Mouse (Mus musculus) kidney, embryonic 16.5 days (tissue): Measurements from ENCODE around the gene March7. TPM values are rescaled to one million over a fixed set of nuclear protein-coding genes. Genes with fewer than 3 reads are reported as not detected.

Experiments used
- ATAC-seq: fragments of 200-750 bp; cut with Nextera tagmentation; 2 replicates; pipeline ENCODE4 v1.8.0; 2017; ENCODE audit warnings: moderate TSS enrichment; ENCODE audit not compliant: low FRiP score, low TSS enrichment
- H3K27ac ChIP-seq: fragments of 300-500 bp; sonication (generic); 2 replicates; pipeline ENCODE4 v1.5.1; 2014; ENCODE audit warnings: low read length
- H3K27me3 ChIP-seq: fragments of 300-500 bp; sonication (generic); 2 replicates; pipeline ENCODE4 v1.6.1; 2014; ENCODE audit warnings: low read length, control low read depth, mixed read lengths; ENCODE audit not compliant: insufficient read depth
- H3K36me3 ChIP-seq: fragments of 300-500 bp; sonication (generic); 2 replicates; pipeline ENCODE4 v1.6.1; 2014; ENCODE audit warnings: low read length, control low read depth, mixed read lengths; ENCODE audit not compliant: insufficient read depth
- H3K4me1 ChIP-seq: fragments of 300-500 bp; sonication (generic); 2 replicates; pipeline ENCODE4 v1.6.1; 2014; ENCODE audit warnings: low read length, control low read depth, mixed read lengths; ENCODE audit not compliant: insufficient read depth
- H3K4me2 ChIP-seq: fragments of 300-500 bp; sonication (generic); replicated peaks from 2 replicates; pipeline ENCODE4 v1.6.1; 2014; ENCODE audit warnings: low read depth, low read length
- H3K4me3 ChIP-seq: fragments of 300-500 bp; sonication (generic); 2 replicates; pipeline ENCODE4 v1.5.1; 2014; ENCODE audit warnings: mild to moderate bottlenecking, low read length
- H3K9ac ChIP-seq: fragments of 300-500 bp; sonication (generic); replicated peaks from 2 replicates; pipeline ENCODE4 v1.6.1; 2014; ENCODE audit warnings: low read length
- H3K9me3 ChIP-seq: fragments of 300-500 bp; sonication (generic); 2 replicates; pipeline ENCODE4 v1.6.1; 2016; ENCODE audit warnings: low read length, control low read depth
- WGBS: fragments of 180-500 bp; shearing (Covaris S2); extraction: QIAGEN DNeasy Blood & Tissue Kit; methylation state at CpG from one replicate; pipeline ENCODE4 v1.1.7; 2014; 5-methylcytosine and 5-hydroxymethylcytosine counted together
- polyA plus RNA-seq: library from polyadenylated mRNA; unstranded; fragments of >200 nt; fragmentation: Nextera tagmentation; extraction: Ambion mirVana; gene quantifications from 2 replicates; pipeline ENCODE4 v1.2.1, GENCODE M21; 2015

Gene March7
- polyA plus RNA-seq = 64.6 and 71.3 TPM in 2 replicates

DNA sequence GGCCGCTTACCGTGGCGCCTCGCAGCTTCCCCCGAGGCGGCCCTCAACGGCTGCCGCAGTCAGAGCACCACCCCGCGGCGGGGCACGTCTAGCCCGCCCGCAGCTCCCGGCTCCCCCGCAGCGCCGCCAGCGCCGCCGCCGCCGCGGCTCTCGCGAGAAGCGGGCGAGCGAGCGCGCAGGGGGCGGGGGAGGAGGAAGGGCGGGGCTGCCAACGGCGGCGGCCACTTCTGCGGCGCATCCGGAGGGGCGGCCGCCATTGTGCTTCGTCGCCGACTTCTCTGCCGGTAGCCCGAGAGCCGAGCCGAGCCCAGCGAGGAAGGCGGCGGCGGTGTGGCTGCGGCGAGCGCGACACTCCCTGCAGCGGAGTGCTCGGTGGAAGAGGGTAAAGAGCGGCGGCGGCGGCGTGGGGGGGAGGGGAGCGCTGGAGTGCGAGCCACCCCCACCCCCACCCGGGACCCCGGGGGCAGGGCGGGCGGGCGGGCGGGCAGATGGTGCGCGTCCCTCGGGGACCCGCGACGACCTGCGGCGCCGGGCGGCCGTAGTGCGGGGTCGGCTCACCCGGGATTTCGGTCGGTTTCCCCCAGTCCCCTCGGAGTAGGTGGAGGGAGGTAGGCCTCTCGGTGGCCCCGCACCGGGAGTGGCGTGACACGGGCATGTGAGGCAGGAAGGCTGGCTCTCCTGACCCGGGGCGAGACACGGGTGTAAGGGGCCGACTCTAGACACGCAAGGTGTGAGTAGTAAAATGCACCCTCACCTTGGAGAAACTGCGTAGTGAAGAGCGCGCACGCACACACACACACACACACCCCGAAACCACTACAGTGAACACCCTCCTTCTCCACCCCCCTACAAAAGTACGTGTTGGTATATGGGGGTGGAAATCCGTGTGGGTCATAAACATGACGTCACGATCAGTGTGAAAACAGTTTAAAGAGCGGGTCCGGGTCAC lies at the start of gene March7, which contains the start of gene Baz2b:
Gene March7, plus strand, starts transcription at position 185 of the 949 bp plus-strand sequence.
Gene Baz2b, minus strand, starts transcription at position 137 of the 949 bp plus-strand sequence.
- H3K4me1 ChIP-seq = peaks cover 27% of the 10 kb centered on the region
- no peaks in the 10 kb centered on the region for H3K9me3 ChIP-seq
- no peaks in the 10 kb centered on the region for H3K27me3 ChIP-seq
- H3K9ac ChIP-seq = peak within 1 kb of the TSS; percentile 99
- ATAC-seq = peak; percentile 94
- H3K27ac ChIP-seq = peak within 1 kb of the TSS; percentile 85
- H3K36me3 ChIP-seq = peaks cover 24% of the 10 kb centered on the region
- peak within 1 kb of the TSS; percentile 96 for H3K4me3 ChIP-seq
- WGBS = under 1% methylated on average over 53 of the region's 109 CpGs
- peak within 1 kb of the TSS; percentile 77 for H3K4me2 ChIP-seq

DNA sequence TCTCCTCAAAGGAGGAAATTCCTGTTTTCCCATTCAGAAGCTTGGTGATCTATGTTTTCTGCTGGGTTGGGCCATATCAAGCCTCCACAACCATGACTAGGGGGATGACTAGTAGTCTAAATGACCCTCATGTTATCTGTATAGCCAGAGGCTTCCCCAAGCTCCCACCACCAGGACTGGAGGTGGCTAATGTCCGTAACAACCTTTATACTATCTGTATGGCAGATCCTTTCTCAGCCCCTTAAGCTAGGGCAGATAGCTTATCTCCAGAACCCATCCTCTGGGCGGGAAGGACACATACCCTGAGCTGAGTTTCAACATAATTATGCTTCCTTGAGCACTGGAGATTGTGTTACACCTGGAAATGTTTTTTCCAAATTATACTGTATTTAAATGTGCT lies 45.9 kb upstream of the March7 start:
- no peak overlapping the region for H3K9ac ChIP-seq
- no peak overlapping the region for H3K4me2 ChIP-seq
- no peak overlapping the region for H3K4me3 ChIP-seq
- H3K4me1 ChIP-seq = no peaks in the 10 kb centered on the region
- no peak overlapping the region for H3K27ac ChIP-seq
- H3K9me3 ChIP-seq = no peaks in the 10 kb centered on the region
- WGBS = 81% methylated on average over 2 of the region's 2 CpGs
- ATAC-seq = no peak
- no peaks in the 10 kb centered on the region for H3K27me3 ChIP-seq
- no peaks in the 10 kb centered on the region for H3K36me3 ChIP-seq

DNA sequence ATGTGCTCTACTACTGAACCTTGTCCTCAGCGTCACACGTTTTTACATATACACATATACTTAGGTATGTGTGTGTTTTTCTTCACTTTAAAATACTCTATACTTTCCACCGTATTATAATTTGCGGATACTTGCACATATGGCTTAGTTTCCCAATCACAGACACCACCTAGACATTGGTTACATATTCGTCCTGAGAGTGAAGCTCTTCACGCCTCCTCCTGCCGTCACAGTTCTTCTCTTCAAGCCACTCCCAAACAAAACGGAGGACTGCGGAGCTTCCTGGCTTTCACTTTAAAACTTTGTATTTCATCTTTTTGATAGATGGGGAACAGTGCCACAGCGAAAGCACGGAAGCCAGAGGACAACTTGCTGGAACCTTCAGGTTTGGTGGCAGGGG lies 44.0 kb upstream of the March7 start:
- Histone ChIP-seq H3K36me3 (no peaks in the 10 kb centered on the region), H3K4me2 (no peak overlapping the region), H3K4me1 (no peaks in the 10 kb centered on the region), H3K4me3 (no peak overlapping the region), H3K9me3 (no peaks in the 10 kb centered on the region), H3K27ac (no peak overlapping the region), H3K27me3 (no peaks in the 10 kb centered on the region), H3K9ac (no peak overlapping the region)
- ATAC-seq = no peak
- WGBS = 94% methylated on average over 11 of the region's 11 CpGs

DNA sequence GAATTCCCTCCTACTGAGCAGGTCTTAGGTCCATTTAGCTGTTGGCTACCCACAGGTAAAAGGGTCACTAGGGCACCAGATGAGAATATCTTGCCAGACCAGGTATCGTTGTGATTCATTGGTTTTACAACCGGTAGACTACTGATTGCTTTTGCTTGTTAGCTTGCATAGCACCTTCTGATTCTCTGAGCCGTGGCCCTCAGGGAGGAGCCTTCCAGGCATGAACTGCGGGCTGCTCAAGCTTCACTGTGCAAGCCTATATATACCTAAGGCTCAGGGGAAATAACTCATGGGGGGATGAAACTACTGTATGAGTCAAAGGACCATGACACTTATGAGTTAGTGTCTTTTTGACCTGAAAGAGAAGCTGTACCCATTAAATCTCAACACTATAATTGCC lies 42.8 kb upstream of the March7 start:
- no peaks in the 10 kb centered on the region for H3K36me3 ChIP-seq
- H3K4me1 ChIP-seq = no peaks in the 10 kb centered on the region
- H3K4me2 ChIP-seq = no peak overlapping the region
- no peak overlapping the region for H3K4me3 ChIP-seq
- no peak overlapping the region for H3K9ac ChIP-seq
- WGBS = 68% methylated on average over 4 of the region's 4 CpGs
- H3K27ac ChIP-seq = no peak overlapping the region
- no peaks in the 10 kb centered on the region for H3K27me3 ChIP-seq
- ATAC-seq = no peak
- H3K9me3 ChIP-seq = no peaks in the 10 kb centered on the region

DNA sequence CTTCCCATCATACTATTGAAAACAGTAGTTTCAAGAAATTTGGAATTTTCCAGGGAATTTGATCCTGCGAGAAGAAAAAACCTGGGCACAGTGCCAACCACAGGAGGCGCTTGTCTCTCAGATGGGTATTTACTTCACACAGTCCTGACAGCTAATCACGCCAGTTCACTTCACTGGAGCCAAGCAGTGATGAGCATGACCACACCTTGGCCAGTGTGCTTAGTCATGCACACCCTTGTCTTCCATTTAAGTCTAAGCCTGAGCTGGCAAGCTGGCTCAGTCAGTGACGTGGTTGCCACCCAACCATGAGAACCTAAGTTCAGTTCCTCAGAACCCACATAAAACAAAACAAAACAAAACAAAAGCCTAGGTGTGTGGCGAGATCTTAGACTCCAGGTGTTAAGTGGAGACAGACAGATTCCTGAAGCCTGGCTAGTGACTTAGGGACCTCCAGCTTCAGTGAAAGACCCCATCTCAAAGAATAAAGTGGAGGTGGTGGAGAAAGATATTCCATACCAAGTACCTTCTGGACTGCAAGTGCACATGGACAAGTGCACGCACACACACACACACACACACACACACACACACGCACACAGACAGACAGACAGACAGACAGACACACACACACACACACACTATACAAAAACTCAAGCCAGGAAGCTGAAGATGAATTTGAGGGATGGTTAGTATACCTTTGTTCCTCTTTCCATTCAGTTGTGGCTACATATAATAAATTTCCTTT lies 37.7 kb upstream of the March7 start:
- H3K9me3 ChIP-seq = 0 out of 2 replicates have a peak, but pooled peaks cover 4% of the 10 kb centered on the region
- H3K4me2 ChIP-seq = no peak overlapping the region
- WGBS = 61% methylated on average over 7 of the region's 7 CpGs
- H3K4me3 ChIP-seq = no peak overlapping the region
- H3K36me3 ChIP-seq = no peaks in the 10 kb centered on the region
- H3K27ac ChIP-seq = no peak overlapping the region
- no peak overlapping the region for H3K9ac ChIP-seq
- H3K4me1 ChIP-seq = no peaks in the 10 kb centered on the region
- no peak for ATAC-seq
- no peaks in the 10 kb centered on the region for H3K27me3 ChIP-seq

DNA sequence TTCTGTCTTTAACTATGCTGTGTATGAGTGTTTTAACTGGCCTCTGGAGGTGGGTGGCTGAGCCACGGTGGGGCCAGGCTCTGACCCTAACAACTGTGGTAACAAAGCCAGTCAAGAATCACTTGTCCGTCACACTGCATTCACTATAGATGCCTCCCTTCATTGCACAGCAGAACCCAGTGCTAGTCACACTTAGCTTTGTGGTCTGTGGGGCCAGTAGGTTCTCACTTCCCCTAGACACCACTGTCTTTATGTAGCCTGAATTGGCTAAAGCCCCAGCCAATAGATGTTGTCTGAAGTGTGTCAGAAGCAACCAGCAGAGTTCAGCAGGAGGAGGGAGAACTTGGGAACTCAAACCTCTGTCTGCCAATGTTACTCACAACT lies 37.2 kb upstream of the March7 start:
- Histone ChIP-seq H3K36me3 (no peaks in the 10 kb centered on the region), H3K4me3 (no peak overlapping the region), H3K27ac (no peak overlapping the region), H3K9me3 (0 out of 2 replicates have a peak, but pooled peaks cover 4% of the 10 kb centered on the region), H3K9ac (no peak overlapping the region), H3K4me1 (no peaks in the 10 kb centered on the region), H3K27me3 (no peaks in the 10 kb centered on the region), H3K4me2 (no peak overlapping the region)
- ATAC-seq = no peak
- WGBS = 62% methylated on average over 2 of the region's 2 CpGs

DNA sequence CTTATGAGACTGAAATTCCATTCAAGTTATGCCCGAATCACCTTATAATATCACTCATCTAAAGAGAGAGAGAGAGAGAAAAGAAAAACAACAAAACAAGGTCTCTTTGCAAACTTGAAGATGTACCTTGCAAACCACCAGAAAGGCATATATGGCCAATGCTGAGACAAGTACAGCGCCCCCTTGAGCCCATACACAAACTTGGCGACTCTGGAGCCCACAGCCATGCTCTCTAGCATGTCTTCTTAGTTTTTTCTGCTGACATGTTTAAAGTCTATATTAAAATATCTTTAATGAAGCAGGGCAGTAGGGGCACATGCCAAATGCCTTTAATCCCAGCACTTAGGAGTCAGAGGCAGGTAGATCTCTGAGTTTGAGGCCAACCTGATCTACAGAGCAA lies 36.5 kb upstream of the March7 start:
- H3K4me3 ChIP-seq = no peak overlapping the region
- H3K9ac ChIP-seq = no peak overlapping the region
- H3K27ac ChIP-seq = no peak overlapping the region
- no peaks in the 10 kb centered on the region for H3K4me1 ChIP-seq
- 66% methylated on average over 3 of the region's 3 CpGs for WGBS
- no peak overlapping the region for H3K4me2 ChIP-seq
- H3K9me3 ChIP-seq = 0 out of 2 replicates have a peak, but pooled peaks cover 4% of the 10 kb centered on the region
- no peaks in the 10 kb centered on the region for H3K36me3 ChIP-seq
- no peaks in the 10 kb centered on the region for H3K27me3 ChIP-seq
- ATAC-seq = no peak

DNA sequence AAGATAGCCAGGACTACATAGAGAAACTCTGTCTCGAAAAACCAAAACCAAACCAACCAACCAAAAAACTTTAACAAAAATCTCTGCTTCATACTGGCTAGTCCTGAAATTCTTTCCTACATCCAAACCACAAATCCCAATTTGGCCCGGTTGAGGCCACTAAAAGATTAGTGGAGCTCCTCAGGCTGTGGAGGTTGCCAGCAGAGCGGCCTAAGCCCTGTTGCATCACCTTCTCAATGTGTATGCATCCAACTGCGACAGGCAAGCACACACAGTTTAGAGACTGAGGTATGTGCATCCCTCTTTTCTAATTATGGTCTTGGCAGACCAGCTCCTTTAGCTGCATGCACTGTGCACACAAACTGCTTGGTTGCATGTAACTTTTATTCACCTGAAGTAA lies 36.1 kb upstream of the March7 start:
- no peak for ATAC-seq
- H3K4me1 ChIP-seq = no peaks in the 10 kb centered on the region
- H3K4me2 ChIP-seq = no peak overlapping the region
- 0 out of 2 replicates have a peak, but pooled peaks cover 4% of the 10 kb centered on the region for H3K9me3 ChIP-seq
- no peak overlapping the region for H3K4me3 ChIP-seq
- H3K27me3 ChIP-seq = no peaks in the 10 kb centered on the region
- H3K9ac ChIP-seq = no peak overlapping the region
- WGBS = 90% methylated on average over 4 of the region's 4 CpGs
- no peaks in the 10 kb centered on the region for H3K36me3 ChIP-seq
- no peak overlapping the region for H3K27ac ChIP-seq

DNA sequence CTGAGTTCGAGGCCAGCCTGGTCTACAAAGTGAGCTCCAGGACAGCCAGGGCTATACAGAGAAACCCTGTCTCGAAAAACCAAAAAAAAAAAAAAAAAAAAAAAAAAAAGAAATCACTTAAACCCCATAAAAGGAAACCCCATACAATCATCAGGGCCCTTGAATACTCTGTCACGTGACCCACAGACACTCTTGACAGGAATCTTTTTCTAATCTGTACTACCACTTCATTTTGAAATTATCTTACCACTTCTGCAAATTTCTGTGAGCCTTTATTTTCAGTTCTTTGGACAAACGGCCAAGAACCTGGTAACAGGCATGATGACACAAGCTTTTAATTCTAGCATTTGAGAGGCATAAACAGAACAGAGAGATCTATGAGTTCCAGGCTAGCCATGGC lies 34.6 kb upstream of the March7 start:
- WGBS = 89% methylated on average over 2 of the region's 4 CpGs
- Histone ChIP-seq H3K4me1 (no peaks in the 10 kb centered on the region), H3K36me3 (no peaks in the 10 kb centered on the region), H3K4me3 (no peak overlapping the region), H3K4me2 (no peak overlapping the region), H3K9me3 (0 out of 2 replicates have a peak, but pooled peaks cover 4% of the 10 kb centered on the region), H3K9ac (no peak overlapping the region), H3K27me3 (no peaks in the 10 kb centered on the region), H3K27ac (no peak overlapping the region)
- ATAC-seq = no peak
